Mouse (Mus musculus): ENCODE results near the gene Cers3. TPM values are rescaled to one million over a fixed set of nuclear protein-coding genes. Genes with fewer than 3 reads are reported as not detected.

Cers3 gene
- polyA plus RNA-seq, 1 experiment = not detected

GRCm38 (mm10) chr7:66812737-66813136 is 69.4 kb downstream of the Cers3 start:
- H3K4me1 ChIP-seq (ENCODE audit: control insufficient read depth, insufficient read depth, low read length) = no peaks in the 10 kb centered on the region
- no peak overlapping the region for H3K4me3 ChIP-seq (ENCODE audit: insufficient read depth, low read depth, low read length)
- TF ChIP-seq CTCF (IDR thresholded peaks at IDR 0.05; ENCODE audit: insufficient read depth, low read depth, low read length) = no peak
- no peak for TF ChIP-seq POLR2A (IDR thresholded peaks at IDR 0.05; ENCODE audit: insufficient read depth, low read depth, low read length)
- WGBS = 10% methylated on average over 9 of the region's 9 CpGs
- no peak overlapping the region for H3K27ac ChIP-seq (ENCODE audit: insufficient read depth, low read depth, low read length)

DNA sequence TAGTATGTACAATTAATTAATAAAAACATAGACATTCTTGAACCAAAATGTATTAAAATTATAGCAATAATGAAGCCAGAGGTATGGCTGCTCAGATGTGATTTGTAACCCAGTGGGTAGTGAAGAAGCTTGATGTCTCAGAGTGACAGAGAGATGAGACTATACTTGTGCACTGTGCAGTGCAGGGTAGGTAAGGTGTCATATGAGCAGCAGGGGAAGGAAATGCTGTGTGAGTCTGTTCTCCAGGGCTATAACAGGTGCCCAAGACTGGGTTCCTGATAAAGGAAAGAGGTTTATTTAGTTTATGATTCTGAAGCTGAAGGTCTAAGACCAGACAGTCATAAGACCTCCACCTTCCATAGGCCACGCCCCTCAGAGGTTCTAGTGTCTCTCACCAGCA is 69.9 kb downstream of the Cers3 start:
- H3K4me3 ChIP-seq (ENCODE audit: insufficient read depth, low read depth, low read length) = no peak overlapping the region
- TF ChIP-seq POLR2A (IDR thresholded peaks at IDR 0.05; ENCODE audit: insufficient read depth, low read depth, low read length) = no peak
- TF ChIP-seq CTCF (IDR thresholded peaks at IDR 0.05; ENCODE audit: insufficient read depth, low read depth, low read length) = no peak
- H3K27ac ChIP-seq (ENCODE audit: insufficient read depth, low read depth, low read length) = no peak overlapping the region
- no peaks in the 10 kb centered on the region for H3K4me1 ChIP-seq (ENCODE audit: control insufficient read depth, insufficient read depth, low read length)
- WGBS = 82% methylated on average over 1 of the region's 1 CpGs

GRCm38 (mm10) chr7:66815526-66815925 is 72.2 kb downstream of the Cers3 start:
- Histone ChIP-seq H3K27ac (ENCODE audit: insufficient read depth, low read depth, low read length) (no peak overlapping the region), H3K4me3 (ENCODE audit: insufficient read depth, low read depth, low read length) (no peak overlapping the region), H3K4me1 (ENCODE audit: control insufficient read depth, insufficient read depth, low read length) (no peaks in the 10 kb centered on the region)
- WGBS = 87% methylated on average over 6 of the region's 6 CpGs
- no peak for TF ChIP-seq POLR2A (IDR thresholded peaks at IDR 0.05; ENCODE audit: insufficient read depth, low read depth, low read length)
- no peak for TF ChIP-seq CTCF (IDR thresholded peaks at IDR 0.05; ENCODE audit: insufficient read depth, low read depth, low read length)

DNA sequence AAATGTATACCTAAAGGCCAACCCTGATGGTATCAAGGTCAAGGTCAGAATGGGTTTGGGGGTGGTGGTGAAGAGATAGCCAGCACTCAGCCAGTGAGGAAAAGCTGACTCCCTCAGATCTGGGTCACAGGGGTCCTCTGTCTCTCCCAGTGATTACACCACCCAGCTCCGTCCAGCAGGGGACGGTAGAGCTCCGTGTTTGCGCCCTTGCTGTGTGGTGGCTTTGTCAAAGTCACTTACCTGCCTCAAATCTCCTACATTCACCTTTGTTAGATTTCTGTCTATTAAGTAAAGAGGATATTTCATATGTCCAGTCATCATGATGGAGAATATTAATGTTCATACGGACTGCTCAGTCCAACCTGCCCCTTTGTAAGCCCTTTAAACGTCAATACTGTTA is 76.7 kb downstream of the Cers3 start:
- Histone ChIP-seq H3K4me1 (ENCODE audit: control insufficient read depth, insufficient read depth, low read length) (no peaks in the 10 kb centered on the region), H3K27ac (ENCODE audit: insufficient read depth, low read depth, low read length) (no peak overlapping the region), H3K4me3 (ENCODE audit: insufficient read depth, low read depth, low read length) (no peak overlapping the region)
- WGBS = 34% methylated on average over 6 of the region's 6 CpGs
- TF ChIP-seq CTCF (IDR thresholded peaks at IDR 0.05; ENCODE audit: insufficient read depth, low read depth, low read length) (peak; percentile 68), POLR2A (IDR thresholded peaks at IDR 0.05; ENCODE audit: insufficient read depth, low read depth, low read length) (no peak)

- H3K4me1 ChIP-seq (ENCODE audit: control insufficient read depth, insufficient read depth, low read length) = no peaks in the 10 kb centered on the region
- 73% methylated on average over 5 of the region's 5 CpGs for WGBS
- no peak overlapping the region for H3K4me3 ChIP-seq (ENCODE audit: insufficient read depth, low read depth, low read length)
- TF ChIP-seq POLR2A (IDR thresholded peaks at IDR 0.05; ENCODE audit: insufficient read depth, low read depth, low read length) (no peak), CTCF (IDR thresholded peaks at IDR 0.05; ENCODE audit: insufficient read depth, low read depth, low read length) (no peak)
- H3K27ac ChIP-seq (ENCODE audit: insufficient read depth, low read depth, low read length) = no peak overlapping the region
These were observed 87.5 kb downstream of the Cers3 start for GRCm38 (mm10) chr7:66830803-66831202.

DNA sequence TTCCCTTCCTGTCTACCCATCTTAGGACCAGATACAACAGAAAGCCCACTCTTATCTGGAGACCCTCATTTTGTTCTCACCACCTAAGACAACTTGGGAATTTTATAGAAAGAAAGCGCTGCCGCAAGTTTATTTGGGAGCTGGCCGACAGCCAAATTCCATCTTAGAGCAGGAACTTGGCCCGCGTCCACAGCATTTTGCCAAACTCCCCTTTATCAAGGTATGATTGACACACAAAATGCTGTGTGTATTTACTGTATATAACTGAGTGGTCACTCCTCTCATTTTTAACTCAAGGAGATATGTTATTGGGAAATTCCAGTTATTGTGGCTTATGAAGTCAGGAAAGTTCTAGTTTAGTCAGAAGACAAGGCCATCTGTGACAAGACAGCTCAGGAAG is 88.0 kb downstream of the Cers3 start:
- Histone ChIP-seq H3K4me1 (ENCODE audit: control insufficient read depth, insufficient read depth, low read length) (no peaks in the 10 kb centered on the region), H3K4me3 (ENCODE audit: insufficient read depth, low read depth, low read length) (no peak overlapping the region), H3K27ac (ENCODE audit: insufficient read depth, low read depth, low read length) (no peak overlapping the region)
- WGBS = 44% methylated on average over 5 of the region's 5 CpGs
- TF ChIP-seq CTCF (IDR thresholded peaks at IDR 0.05; ENCODE audit: insufficient read depth, low read depth, low read length) = no peak
- TF ChIP-seq POLR2A (IDR thresholded peaks at IDR 0.05; ENCODE audit: insufficient read depth, low read depth, low read length) = no peak

DNA sequence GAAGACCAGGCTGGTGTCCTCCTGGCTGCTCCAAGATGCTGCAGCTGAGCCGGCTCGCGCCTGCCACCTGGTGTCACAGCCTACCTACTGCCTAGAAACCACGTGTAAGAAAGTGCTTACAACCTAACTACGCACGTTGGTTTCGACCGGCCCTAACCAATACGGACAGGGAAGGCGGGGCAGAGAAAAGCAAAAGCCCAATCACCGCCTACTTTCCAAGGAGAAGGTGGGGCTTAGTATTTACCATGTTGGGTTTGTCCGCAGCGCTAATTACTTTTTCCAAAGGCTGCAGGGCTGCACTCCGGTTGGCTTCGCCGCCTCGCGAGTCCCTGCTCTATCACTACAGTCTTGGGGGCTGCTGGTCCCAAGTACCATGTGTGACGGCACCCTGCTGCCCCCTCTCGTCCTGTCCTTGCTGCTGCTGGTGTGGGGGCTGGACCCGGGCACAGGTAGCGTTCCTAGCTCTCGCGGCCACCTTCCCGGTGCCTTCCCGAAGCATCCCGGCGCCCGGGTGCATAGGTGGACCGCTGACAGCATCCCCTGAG is 96.2 kb downstream of the Cers3 start, which contains the start of gene Adamts17:
TSS of gene Adamts17 (plus strand) at position 273 of the 545 bp plus-strand sequence.
- H3K27ac ChIP-seq (ENCODE audit: insufficient read depth, low read depth, low read length) = no peak within 1 kb of the TSS
- peak within 1 kb of the TSS; percentile 54 for H3K4me3 ChIP-seq (ENCODE audit: insufficient read depth, low read depth, low read length)
- H3K4me1 ChIP-seq (ENCODE audit: control insufficient read depth, insufficient read depth, low read length) = peaks cover 13% of the 10 kb centered on the region
- peak; percentile 74 for TF ChIP-seq CTCF (IDR thresholded peaks at IDR 0.05; ENCODE audit: insufficient read depth, low read depth, low read length)
- peak; percentile 73 for TF ChIP-seq POLR2A (IDR thresholded peaks at IDR 0.05; ENCODE audit: insufficient read depth, low read depth, low read length)
- WGBS = under 1% methylated on average over 30 of the region's 30 CpGs

DNA sequence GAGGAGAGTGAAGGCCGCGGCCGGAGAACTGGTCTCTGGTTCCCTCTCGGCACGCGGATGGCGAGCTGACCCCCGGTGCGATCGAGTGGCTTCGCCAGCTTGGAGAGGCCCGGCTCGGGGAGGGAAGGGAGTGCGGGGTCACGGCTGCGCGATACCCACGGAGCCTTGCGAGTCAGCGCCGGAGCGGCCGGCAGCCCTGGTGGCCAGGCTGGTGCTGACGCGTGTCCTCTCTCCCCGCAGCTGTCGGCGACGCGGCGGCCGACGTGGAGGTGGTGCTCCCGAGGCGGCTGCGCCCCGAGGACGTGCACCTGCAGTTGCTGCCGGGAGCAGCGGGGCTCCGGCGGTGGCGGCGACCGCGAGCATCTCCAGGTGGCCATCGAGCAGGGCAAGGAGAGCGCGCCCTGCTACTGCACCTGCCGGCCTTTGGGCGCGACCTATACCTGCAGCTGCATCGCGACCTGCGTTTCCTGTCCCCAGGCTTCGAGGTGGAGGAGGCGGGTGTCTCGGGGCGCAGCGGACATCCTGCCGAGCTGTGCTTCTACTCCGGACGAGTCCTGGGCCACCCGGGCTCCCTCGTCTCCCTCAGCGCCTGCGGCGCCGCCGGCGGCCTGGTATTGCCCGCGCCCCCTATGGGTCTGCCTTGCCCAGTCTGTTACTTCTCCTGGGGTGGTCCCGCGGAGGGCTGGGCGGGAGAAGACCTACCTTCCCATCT is 96.9 kb downstream of the Cers3 start:
- WGBS = under 1% methylated on average over 76 of the region's 76 CpGs
- TF ChIP-seq POLR2A (IDR thresholded peaks at IDR 0.05; ENCODE audit: insufficient read depth, low read depth, low read length) (no peak), CTCF (IDR thresholded peaks at IDR 0.05; ENCODE audit: insufficient read depth, low read depth, low read length) (peak; percentile 37; the same call in 1 of the 2 replicates)
- no peak overlapping the region for H3K27ac ChIP-seq (ENCODE audit: insufficient read depth, low read depth, low read length)
- H3K4me1 ChIP-seq (ENCODE audit: control insufficient read depth, insufficient read depth, low read length) = peaks cover 13% of the 10 kb centered on the region
- peak overlapping the region; percentile 54 for H3K4me3 ChIP-seq (ENCODE audit: insufficient read depth, low read depth, low read length)

DNA sequence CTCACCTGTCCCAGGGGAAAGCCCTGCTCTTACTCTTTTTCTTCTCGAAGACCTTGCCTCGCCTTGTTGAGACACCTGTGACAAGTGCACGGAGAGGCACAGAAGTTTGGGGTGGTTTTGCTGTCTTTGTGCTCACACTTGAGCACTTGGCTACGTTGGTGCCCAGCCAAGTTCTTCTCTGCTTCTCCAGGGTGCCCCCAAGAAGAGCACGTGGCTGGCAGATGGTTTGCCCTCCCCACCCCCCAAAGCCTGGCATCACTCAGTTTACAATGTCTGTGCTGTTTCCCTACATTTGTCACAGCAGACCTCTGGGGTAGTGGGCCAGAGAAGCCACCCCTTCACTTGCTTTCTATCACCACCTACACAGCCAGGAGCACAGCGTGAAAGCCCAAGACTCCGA is 97.9 kb downstream of the Cers3 start:
- WGBS = 69% methylated on average over 7 of the region's 7 CpGs
- H3K27ac ChIP-seq (ENCODE audit: insufficient read depth, low read depth, low read length) = no peak overlapping the region
- H3K4me3 ChIP-seq (ENCODE audit: insufficient read depth, low read depth, low read length) = no peak overlapping the region
- TF ChIP-seq POLR2A (IDR thresholded peaks at IDR 0.05; ENCODE audit: insufficient read depth, low read depth, low read length) (no peak), CTCF (IDR thresholded peaks at IDR 0.05; ENCODE audit: insufficient read depth, low read depth, low read length) (no peak)
- H3K4me1 ChIP-seq (ENCODE audit: control insufficient read depth, insufficient read depth, low read length) = peaks cover 13% of the 10 kb centered on the region
